Mouse (Mus musculus): Measurements from ENCODE around the gene Unc5cl.

- no peak for TF ChIP-seq TAL1 (IDR thresholded peaks at IDR 0.05; ENCODE audit: low read length)
- TF ChIP-seq GATA1 (IDR thresholded peaks at IDR 0.05; ENCODE audit: low read length): no peak
These were observed 91.3 kb downstream of the Unc5cl start for GRCm38 (mm10) chr17:48546036-48546435.

Data from erythroblast, embryonic 14.5 days (primary cell).